Mouse (Mus musculus): ENCODE measurements around the gene Tob2.

DNA sequence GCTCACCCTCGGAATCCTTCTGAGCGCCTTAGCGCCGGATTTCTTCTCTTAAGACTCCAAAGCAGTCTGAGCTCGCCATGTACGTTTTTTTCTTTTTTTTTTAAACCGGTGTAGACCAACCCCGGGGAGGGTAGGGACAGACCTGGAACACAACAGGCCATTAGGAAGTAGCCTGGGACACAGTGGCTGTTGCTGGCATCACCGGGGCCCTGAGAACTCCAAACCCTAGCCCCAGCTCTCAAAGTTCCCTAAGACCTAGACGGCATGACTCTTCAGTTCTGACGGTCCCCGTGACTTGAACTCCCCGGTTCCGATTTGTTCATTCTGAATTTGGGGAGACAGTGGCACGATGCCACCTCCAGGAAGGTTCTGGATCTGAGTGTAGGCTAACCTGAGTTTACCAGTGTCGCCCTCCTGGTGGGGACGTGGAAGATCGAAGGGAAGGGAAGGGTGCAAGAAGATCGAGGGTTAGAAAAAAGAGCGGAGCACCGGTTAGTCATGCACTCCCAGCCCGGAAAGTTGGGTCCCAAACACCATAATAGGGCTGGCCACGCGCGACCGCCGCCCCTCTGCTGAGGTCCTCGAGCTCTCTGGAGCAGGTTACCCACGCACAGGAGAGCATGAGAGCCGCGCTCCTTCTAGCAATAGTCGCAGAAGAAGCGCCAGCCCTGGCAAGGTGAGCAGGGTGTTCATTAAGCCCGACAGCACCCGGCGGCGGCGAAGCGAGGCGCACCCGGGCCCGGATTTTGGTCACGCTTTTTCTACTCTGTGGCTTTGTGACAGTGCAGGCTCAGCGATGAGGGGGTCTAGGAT is at the start of gene Tob2:
- no peak for TF ChIP-seq CHD2 (IDR thresholded peaks at IDR 0.05; ENCODE audit: low read depth, low read length)
- peak; percentile 86 for TF ChIP-seq ZNF384 (IDR thresholded peaks at IDR 0.05; ENCODE audit: low read depth, low read length)
- no peak for TF ChIP-seq HCFC1 (IDR thresholded peaks at IDR 0.05; ENCODE audit: borderline replicate concordance, insufficient read depth, low read length)

Measured in ES-E14 (cell line).